Mouse (Mus musculus) testis, postnatal 10 days (tissue): ENCODE results near the gene Fancd2.

ENCODE experiments used
- DNase-seq: peaks from one replicate; pipeline ENCODE4 v3.0.0; 2021; ENCODE audit warnings: low spot score

The Fancd2 gene

GRCm38 (mm10) chr6:113612258-113612969 is 80.9 kb downstream of the Fancd2 start:
- peak; percentile 68 for DNase-seq

- DNase-seq, result no peak
Measured at GRCm38 (mm10) chr6:113614152-113614551, 82.7 kb downstream of the Fancd2 start.

GRCm38 (mm10) chr6:113614997-113615396 is 83.5 kb downstream of the Fancd2 start:
- DNase-seq, result no peak

- DNase-seq, result no peak
Measured at GRCm38 (mm10) chr6:113615489-113615888, 84.0 kb downstream of the Fancd2 start.

- DNase-seq, result no peak
Measured at GRCm38 (mm10) chr6:113623386-113623785, 91.9 kb downstream of the Fancd2 start.

GRCm38 (mm10) chr6:113623941-113624751 is 92.7 kb downstream of the Fancd2 start, which contains the start of gene Vhl:
Vhl (plus strand) TSS chr6:113623959.
- peak; percentile 93 for DNase-seq

- DNase-seq, result no peak
Measured at GRCm38 (mm10) chr6:113624989-113625770, 93.7 kb downstream of the Fancd2 start.

GRCm38 (mm10) chr6:113630322-113630721 is 98.8 kb downstream of the Fancd2 start:
- no peak for DNase-seq

- no peak for DNase-seq
Measured at GRCm38 (mm10) chr6:113632863-113633262, 101.4 kb downstream of the Fancd2 start.

GRCm38 (mm10) chr6:113638302-113639040 is 107.0 kb downstream of the Fancd2 start, which contains the start of gene Irak2:
Irak2 (plus strand) TSS chr6:113638467.
- peak; percentile 97 for DNase-seq

GRCm38 (mm10) chr6:113639201-113639600 is 107.7 kb downstream of the Fancd2 start:
- no peak for DNase-seq

- no peak for DNase-seq
Measured at GRCm38 (mm10) chr6:113642605-113643004, 111.1 kb downstream of the Fancd2 start.

GRCm38 (mm10) chr6:113643021-113643420 is 111.5 kb downstream of the Fancd2 start:
- no peak for DNase-seq

- DNase-seq, result no peak
Measured at GRCm38 (mm10) chr6:113643967-113644366, 112.5 kb downstream of the Fancd2 start.

GRCm38 (mm10) chr6:113644808-113645207 is 113.3 kb downstream of the Fancd2 start:
- no peak for DNase-seq
